Mouse (Mus musculus) ES-Bruce4 (cell line): ENCODE measurements around the gene Gtf2b. TPM values are rescaled to one million over a fixed set of nuclear protein-coding genes. Genes with fewer than 3 reads are reported as not detected.
A peak's percentile ranks its signal among the peaks of the same experiment; 100 is the strongest.

Source experiments
- H3K27ac ChIP-seq: 2 replicates; pipeline ENCODE4 v1.5.1; 2012; ENCODE audit warnings: low read length, inconsistent platforms; ENCODE audit not compliant: insufficient read depth
- H3K27me3 ChIP-seq: 2 replicates; pipeline ENCODE4 v1.6.1; 2012; ENCODE audit warnings: mild to moderate bottlenecking, low read length, inconsistent platforms; ENCODE audit not compliant: control insufficient read depth, poor library complexity, insufficient read depth, severe bottlenecking
- H3K36me3 ChIP-seq: 2 replicates; pipeline ENCODE4 v1.6.1; 2012; ENCODE audit warnings: inconsistent platforms, mild to moderate bottlenecking, low read length, moderate library complexity; ENCODE audit not compliant: control insufficient read depth, poor library complexity, insufficient read depth, severe bottlenecking
- H3K4me1 ChIP-seq: one replicate; pipeline ENCODE4 v1.8.1; 2011; ENCODE audit warnings: low read length; ENCODE audit not compliant: control insufficient read depth, insufficient read depth
- H3K4me3 ChIP-seq: 2 replicates; pipeline ENCODE4 v1.5.1; 2011; ENCODE audit warnings: low read depth, mild to moderate bottlenecking, low read length
- H3K9ac ChIP-seq: 2 replicates; pipeline ENCODE4 v1.6.1; 2012; ENCODE audit warnings: low read depth, mild to moderate bottlenecking, inconsistent platforms; ENCODE audit not compliant: poor library complexity, severe bottlenecking
- H3K9me3 ChIP-seq: replicated peaks from 2 replicates; pipeline ENCODE4 v1.6.1; 2012; ENCODE audit warnings: mild to moderate bottlenecking, low read length, inconsistent platforms; ENCODE audit not compliant: control insufficient read depth, poor library complexity, insufficient read depth, severe bottlenecking
- CTCF ChIP-seq: IDR thresholded peaks from one replicate; pipeline ENCODE4 v1.8.1; 2011; ENCODE audit warnings: low read depth, low read length
- EP300 ChIP-seq: IDR thresholded peaks from 2 replicates; pipeline ENCODE4 v1.6.1; 2011; ENCODE audit warnings: low read depth, low read length; ENCODE audit not compliant: insufficient read depth
- POLR2A ChIP-seq: IDR thresholded peaks from one replicate; pipeline ENCODE4 v1.8.1; 2011; ENCODE audit warnings: low read length; ENCODE audit not compliant: insufficient read depth
- polyA plus RNA-seq: library from polyadenylated mRNA; stranded (reverse); fragments of >200 nt; gene quantifications from 2 replicates; pipeline ENCODE4 v1.2.4, GENCODE M21; 2011; ENCODE audit warnings: low read depth; ENCODE audit not compliant: missing spikeins, insufficient read depth, insufficient read length

Gene Gtf2b
- polyA plus RNA-seq = 47.1 and 48.8 TPM in 2 replicates

DNA sequence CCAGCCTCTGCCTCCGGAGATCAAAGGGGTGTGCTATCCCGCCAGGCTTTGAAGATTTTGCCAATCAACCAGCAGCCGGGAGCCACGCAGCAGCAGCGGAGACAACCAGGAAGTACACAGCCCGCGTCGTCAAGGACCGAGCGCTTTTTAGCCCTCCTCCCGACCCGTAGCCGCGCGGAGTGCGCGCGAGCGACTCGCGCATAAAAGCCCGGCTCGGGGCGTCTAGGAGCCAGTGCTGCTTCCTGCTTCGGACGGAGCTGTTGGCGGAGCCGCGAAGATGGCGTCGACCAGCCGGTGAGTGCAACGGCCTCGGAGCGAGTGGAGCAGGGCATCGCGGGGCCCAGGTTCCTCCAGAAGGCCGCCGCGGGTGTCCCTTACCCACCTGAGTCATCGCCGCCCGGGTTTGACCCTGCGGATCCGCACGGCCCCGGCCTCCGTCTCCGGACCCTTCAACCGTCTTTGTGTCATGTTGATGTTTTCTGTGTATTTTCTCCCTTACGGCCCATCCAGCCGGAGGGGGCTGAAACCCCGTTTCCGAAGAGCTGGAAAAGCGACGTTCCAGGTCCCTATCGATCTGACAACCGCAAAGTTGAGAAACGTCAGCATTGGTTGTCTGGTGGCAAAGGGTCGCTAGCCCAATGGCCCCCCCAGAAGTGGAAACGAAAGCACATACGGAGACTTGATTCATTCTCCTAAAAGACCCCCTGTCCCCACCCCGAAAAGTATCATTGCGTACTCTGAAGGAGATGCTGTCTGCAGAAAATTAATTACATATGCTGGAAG lies at the start of gene Gtf2b:
Gtf2b (plus strand) TSS at position 51 of the 783 bp plus-strand sequence.
- Histone ChIP-seq H3K9me3 (no peaks in the 10 kb centered on the region), H3K4me3 (peak within 1 kb of the TSS; percentile 99), H3K4me1 (no peaks in the 10 kb centered on the region), H3K27ac (no peak within 1 kb of the TSS), H3K9ac (peak within 1 kb of the TSS; percentile 93), H3K36me3 (no peaks in the 10 kb centered on the region), H3K27me3 (no peaks in the 10 kb centered on the region)
- TF ChIP-seq EP300 (no peak), POLR2A (peak; percentile 61), CTCF (no peak)

DNA sequence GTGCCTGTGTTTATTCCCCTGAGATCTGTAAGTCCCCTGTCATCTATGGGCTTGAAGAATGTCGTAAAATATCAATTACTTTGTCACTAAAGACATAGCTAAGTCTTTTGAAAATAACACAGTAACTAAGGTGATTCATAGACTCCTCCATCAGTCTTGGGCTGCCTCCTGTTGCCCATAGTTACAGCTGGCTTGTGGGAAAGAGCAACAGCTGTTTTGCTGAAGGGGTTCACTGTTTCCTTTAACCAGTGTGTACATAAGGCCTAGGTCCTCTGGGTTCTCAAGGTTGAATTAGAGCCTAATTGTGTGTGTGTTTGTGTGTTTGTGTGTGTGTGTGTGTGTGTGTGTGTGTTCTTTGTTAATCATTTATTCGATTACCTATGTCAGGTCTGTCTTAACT lies 39.4 kb upstream of the Gtf2b start:
- Histone ChIP-seq H3K27me3 (no peaks in the 10 kb centered on the region), H3K27ac (no peak overlapping the region), H3K4me1 (no peaks in the 10 kb centered on the region), H3K9ac (no peak overlapping the region), H3K4me3 (no peak overlapping the region), H3K36me3 (no peaks in the 10 kb centered on the region), H3K9me3 (no peaks in the 10 kb centered on the region)
- no peak for TF ChIP-seq CTCF
- no peak for TF ChIP-seq POLR2A
- no peak for TF ChIP-seq EP300

DNA sequence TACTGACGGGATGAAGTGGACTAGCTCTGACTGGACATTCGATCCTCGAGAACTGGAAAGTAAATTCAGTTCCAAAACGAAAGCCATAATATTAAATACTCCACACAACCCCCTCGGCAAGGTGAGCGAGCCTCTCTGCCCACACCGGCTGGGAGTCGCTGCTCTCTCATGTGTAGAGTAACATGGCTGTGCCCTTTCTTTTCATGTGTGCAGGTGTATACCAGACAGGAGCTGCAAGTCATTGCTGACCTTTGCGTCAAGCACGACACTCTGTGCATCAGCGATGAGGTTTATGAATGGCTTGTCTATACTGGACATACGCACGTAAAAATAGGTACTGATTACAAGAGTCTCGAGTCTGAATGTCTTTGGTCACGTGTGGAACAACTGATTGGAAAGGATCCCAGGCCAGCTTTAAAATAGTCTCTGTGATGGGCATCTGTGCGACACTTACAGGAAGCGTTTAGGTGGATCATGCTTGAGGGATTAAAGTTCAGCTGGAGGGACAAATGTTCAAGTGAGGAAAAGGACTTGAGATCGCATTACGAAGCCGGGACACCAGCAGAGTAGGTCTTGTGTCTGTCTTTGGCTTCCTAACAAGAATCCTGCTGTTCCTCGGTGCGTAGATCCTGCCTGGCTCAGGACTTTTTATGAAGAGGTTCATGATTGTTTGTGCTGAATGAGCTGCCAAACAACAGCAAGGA lies 38.7 kb upstream of the Gtf2b start:
- Histone ChIP-seq H3K9me3 (no peaks in the 10 kb centered on the region), H3K9ac (no peak overlapping the region), H3K27me3 (no peaks in the 10 kb centered on the region), H3K27ac (no peak overlapping the region), H3K4me1 (no peaks in the 10 kb centered on the region), H3K36me3 (no peaks in the 10 kb centered on the region), H3K4me3 (no peak overlapping the region)
- no peak for TF ChIP-seq CTCF
- no peak for TF ChIP-seq EP300
- TF ChIP-seq POLR2A = no peak

DNA sequence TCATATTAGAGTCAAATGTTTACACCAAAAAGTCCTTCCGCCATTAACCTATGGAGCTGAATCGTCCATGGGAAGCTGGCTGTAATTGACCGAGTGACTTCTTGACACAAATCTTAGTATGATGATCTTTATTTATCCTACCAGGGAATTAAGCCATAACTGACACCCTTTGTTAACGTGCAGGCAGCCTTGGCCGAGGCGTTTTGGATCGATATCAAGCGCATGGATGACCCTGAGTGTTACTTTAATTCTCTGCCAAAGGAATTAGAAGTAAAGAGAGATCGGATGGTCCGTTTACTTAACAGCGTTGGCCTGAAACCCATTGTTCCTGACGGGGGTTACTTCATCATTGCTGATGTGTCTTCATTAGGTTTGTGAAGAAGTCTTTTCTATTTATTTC lies 30.6 kb upstream of the Gtf2b start:
- H3K36me3 ChIP-seq = no peaks in the 10 kb centered on the region

GRCm38 (mm10) chr3:142740896-142741295 lies 23.9 kb upstream of the Gtf2b start:
- Histone ChIP-seq H3K27ac (no peak overlapping the region), H3K4me1 (no peaks in the 10 kb centered on the region), H3K36me3 (no peaks in the 10 kb centered on the region), H3K9me3 (no peaks in the 10 kb centered on the region), H3K4me3 (no peak overlapping the region), H3K9ac (no peak overlapping the region), H3K27me3 (no peaks in the 10 kb centered on the region)
- TF ChIP-seq CTCF (no peak), EP300 (no peak), POLR2A (no peak)

More for the DNA sequence above, 30.6 kb upstream of the Gtf2b start:
- H3K9ac ChIP-seq = no peak overlapping the region
- no peaks in the 10 kb centered on the region for H3K27me3 ChIP-seq
- no peak overlapping the region for H3K4me3 ChIP-seq
- no peak for TF ChIP-seq POLR2A
- no peak for TF ChIP-seq CTCF
- TF ChIP-seq EP300 = no peak
- H3K4me1 ChIP-seq = no peaks in the 10 kb centered on the region
- no peak overlapping the region for H3K27ac ChIP-seq
- no peaks in the 10 kb centered on the region for H3K9me3 ChIP-seq
